Mouse (Mus musculus) MEL (cell line): ENCODE results near the gene Nabp2. TPM values are rescaled to one million over a fixed set of nuclear protein-coding genes. Genes with fewer than 3 reads are reported as not detected.

Experiments
- DNase-seq: peaks from one replicate; pipeline ENCODE4 v3.0.0; 2011; ENCODE audit warnings: low read depth, low spot score
- H3K27ac ChIP-seq: 2 replicates; pipeline ENCODE4 v1.5.1; 2012; ENCODE audit warnings: low read depth, mild to moderate bottlenecking, control low read depth, low read length, moderate library complexity; ENCODE audit not compliant: control insufficient read depth
- H3K27me3 ChIP-seq, 2 experiments: fragments of 150-350 bp in 1 of 2; sonication (generic) in 1 of 2; 2 replicates each; pipeline ENCODE4 v1.6.1; 2012; ENCODE audit warnings: low read length in 2 of 2, mild to moderate bottlenecking in 2 of 2, improper control_type of control experiment in 1 of 2, moderate library complexity in 1 of 2; ENCODE audit not compliant: insufficient read depth in 2 of 2, control insufficient read depth in 1 of 2
- H3K36me3 ChIP-seq, 2 experiments: 2 replicates each; pipeline ENCODE4 v1.6.1; 2012 to 2014; ENCODE audit warnings: low read length in 2 of 2, improper control_type of control experiment in 1 of 2, inconsistent platforms in 1 of 2, mild to moderate bottlenecking in 1 of 2; ENCODE audit not compliant: insufficient read depth in 2 of 2, control insufficient read depth in 1 of 2
- H3K4me1 ChIP-seq, 2 experiments: fragments of 150-350 bp in 1 of 2; sonication (generic) in 1 of 2; 2 replicates each; pipeline ENCODE4 v1.6.1; 2012; ENCODE audit warnings: low read length in 2 of 2, improper control_type of control experiment in 1 of 2, mild to moderate bottlenecking in 1 of 2; ENCODE audit not compliant: insufficient read depth in 2 of 2, control insufficient read depth in 1 of 2
- H3K4me3 ChIP-seq, 2 experiments: fragments of 150-350 bp in 1 of 2; sonication (generic) in 1 of 2; 2 replicates each; pipeline ENCODE4 v1.5.1; 2012; ENCODE audit warnings: low read depth in 2 of 2, low read length in 2 of 2, mild to moderate bottlenecking in 2 of 2, moderate library complexity in 2 of 2, control low read depth in 1 of 2, improper control_type of control experiment in 1 of 2; ENCODE audit not compliant: control insufficient read depth in 1 of 2, insufficient read depth in 1 of 2
- H3K79me2 ChIP-seq: 2 replicates; pipeline ENCODE4 v1.6.1; 2012; ENCODE audit warnings: mild to moderate bottlenecking, low read length, moderate library complexity; ENCODE audit not compliant: control insufficient read depth, poor library complexity, insufficient read depth
- H3K9ac ChIP-seq: 2 replicates; pipeline ENCODE4 v1.6.1; 2012; ENCODE audit warnings: low read depth, mild to moderate bottlenecking, control low read depth, low read length, moderate library complexity; ENCODE audit not compliant: control insufficient read depth, poor library complexity, severe bottlenecking
- H3K9me3 ChIP-seq: fragments of 150-350 bp; sonication (generic); replicated peaks from 2 replicates; pipeline ENCODE4 v1.6.1; 2012; ENCODE audit warnings: mild to moderate bottlenecking, low read length, improper control_type of control experiment, moderate library complexity; ENCODE audit not compliant: insufficient read depth
- BHLHE40 ChIP-seq: IDR thresholded peaks from 2 replicates; pipeline ENCODE4 v1.6.1; 2012; ENCODE audit warnings: low read depth, mild to moderate bottlenecking, inconsistent platforms, low read length, improper control_type of control experiment, borderline replicate concordance
- CHD2 ChIP-seq: IDR thresholded peaks from 2 replicates; pipeline ENCODE4 v1.6.1; 2011; ENCODE audit warnings: low read length, improper control_type of control experiment
- CTCF ChIP-seq, 3 experiments: IDR thresholded peaks in 2 of 3; conservative IDR thresholded peaks in 1 of 3; 2 replicates each; pipeline ENCODE4 v1.5.1; 2011 to 2012; ENCODE audit warnings: low read length in 3 of 3, low read depth in 2 of 3, mild to moderate bottlenecking in 2 of 3, improper control_type of control experiment in 1 of 3, inconsistent platforms in 1 of 3, mixed read lengths in 1 of 3, moderate library complexity in 1 of 3; ENCODE audit not compliant: control insufficient read depth in 1 of 3, insufficient read depth in 1 of 3, poor library complexity in 1 of 3, severe bottlenecking in 1 of 3
- ELF1 ChIP-seq: IDR thresholded peaks from 2 replicates; pipeline ENCODE4 v1.6.1; 2014; ENCODE audit warnings: low read depth, mild to moderate bottlenecking, inconsistent platforms, low read length, improper control_type of control experiment, moderate library complexity
- GABPA ChIP-seq: IDR thresholded peaks from 2 replicates; pipeline ENCODE4 v1.6.1; 2012; ENCODE audit warnings: low read depth, mild to moderate bottlenecking, inconsistent platforms, low read length, improper control_type of control experiment, moderate library complexity
- GATA1 ChIP-seq: IDR thresholded peaks from 2 replicates; pipeline ENCODE4 v1.6.1; 2011; ENCODE audit warnings: low read depth, low read length, improper control_type of control experiment
- HCFC1 ChIP-seq: IDR thresholded peaks from 2 replicates; pipeline ENCODE4 v1.6.1; 2012; ENCODE audit warnings: low read depth, mild to moderate bottlenecking, inconsistent platforms, low read length, improper control_type of control experiment, moderate library complexity
- JUND ChIP-seq: IDR thresholded peaks from 2 replicates; pipeline ENCODE4 v1.6.1; 2011; ENCODE audit warnings: low read depth, mild to moderate bottlenecking, improper control_type of control experiment, low read length
- MAFK ChIP-seq: IDR thresholded peaks from 2 replicates; pipeline ENCODE4 v1.6.1; 2011; ENCODE audit warnings: low read depth, mild to moderate bottlenecking, low read length, improper control_type of control experiment, borderline replicate concordance
- MEF2A ChIP-seq: IDR thresholded peaks from 2 replicates; pipeline ENCODE4 v1.6.1; 2014; ENCODE audit warnings: low read depth, mild to moderate bottlenecking, inconsistent platforms, low read length, improper control_type of control experiment; ENCODE audit not compliant: poor library complexity, insufficient replicate concordance, severe bottlenecking; ENCODE audit errors: extremely low read depth
- MXI1 ChIP-seq: IDR thresholded peaks from 2 replicates; pipeline ENCODE4 v1.6.1; 2011; ENCODE audit warnings: mild to moderate bottlenecking, low read depth, low read length, improper control_type of control experiment
- MYB ChIP-seq: IDR thresholded peaks from 2 replicates; pipeline ENCODE4 v1.6.1; 2011; ENCODE audit warnings: mild to moderate bottlenecking, low read depth, low read length, improper control_type of control experiment
- NRF1 ChIP-seq: IDR thresholded peaks from 2 replicates; pipeline ENCODE4 v1.6.1; 2014; ENCODE audit warnings: low read depth, mild to moderate bottlenecking, inconsistent platforms, low read length, improper control_type of control experiment, moderate library complexity; ENCODE audit not compliant: poor library complexity, insufficient read depth, severe bottlenecking
- POLR2A ChIP-seq, 2 experiments: IDR thresholded peaks; 2 replicates each; pipeline ENCODE4 v1.6.1; 2011 to 2012; ENCODE audit warnings: low read length in 2 of 2, mild to moderate bottlenecking in 2 of 2, control low read depth in 1 of 2, improper control_type of control experiment in 1 of 2, low read depth in 1 of 2, moderate library complexity in 1 of 2; ENCODE audit not compliant: control insufficient read depth in 1 of 2, insufficient read depth in 1 of 2, poor library complexity in 1 of 2
- POLR2AphosphoS5 ChIP-seq: IDR thresholded peaks from 2 replicates; pipeline ENCODE4 v1.6.1; 2012; ENCODE audit warnings: low read depth, borderline replicate concordance, mild to moderate bottlenecking, inconsistent platforms, low read length, moderate library complexity, mixed read lengths
- RAD21 ChIP-seq: IDR thresholded peaks from 2 replicates; pipeline ENCODE4 v1.6.1; 2011; ENCODE audit warnings: mild to moderate bottlenecking, low read depth, low read length, improper control_type of control experiment
- ZC3H11A ChIP-seq: IDR thresholded peaks from 2 replicates; pipeline ENCODE4 v1.6.1; 2012; ENCODE audit warnings: low read depth, mild to moderate bottlenecking, inconsistent platforms, low read length, improper control_type of control experiment
- ZKSCAN1 ChIP-seq: IDR thresholded peaks from 2 replicates; pipeline ENCODE4 v1.6.1; 2012; ENCODE audit warnings: low read depth, mild to moderate bottlenecking, inconsistent platforms, low read length, improper control_type of control experiment, moderate library complexity
- ZNF384 ChIP-seq: IDR thresholded peaks from 2 replicates; pipeline ENCODE4 v1.6.1; 2012; ENCODE audit warnings: low read depth, mild to moderate bottlenecking, inconsistent platforms, low read length, improper control_type of control experiment
- polyA plus RNA-seq, 2 experiments: library from polyadenylated mRNA; stranded (reverse) in 1 of 2; unstranded in 1 of 2; fragments of >175 nt in 1 of 2; fragments of >200 nt in 1 of 2; gene quantifications; 2 replicates each; pipeline versions ENCODE4 v1.2.1 to v1.2.4; 2012; ENCODE audit warnings: low replicate concordance in 2 of 2, low read depth in 1 of 2; ENCODE audit not compliant: insufficient read length in 2 of 2, insufficient read depth in 1 of 2, missing spikeins in 1 of 2
- total RNA-seq: library from RNA; depleted of rRNA; stranded (reverse); fragments of 300-350 nt; gene quantifications from 2 replicates; pipeline ENCODE4 v1.2.3, GENCODE M21; 2012

The Nabp2 gene
- total and polyA plus RNA-seq, 3 experiments: 33.7 to 249 (median 166) TPM

GRCm38 (mm10) chr10:128396017-128396673, 15.1 kb downstream of the Nabp2 start:
- H3K4me3 ChIP-seq: no peak overlapping the region
- H3K36me3 ChIP-seq: no peaks in the 10 kb centered on the region
- DNase-seq: no peak
- no peaks in the 10 kb centered on the region for H3K9me3 ChIP-seq
- no peaks in the 10 kb centered on the region for H3K4me1 ChIP-seq
- TF ChIP-seq CTCF (IDR thresholded peaks at IDR 0.05 in 2 of 3, conservative IDR thresholded peaks at IDR 0.05 in 1 of 3; ENCODE audit: control insufficient read depth in 1 of 3, insufficient read depth in 1 of 3, low read depth in 2 of 3, low read length in 3 of 3, poor library complexity in 1 of 3, severe bottlenecking in 1 of 3) (no peak), POLR2A (IDR thresholded peaks at IDR 0.05; ENCODE audit: control insufficient read depth in 1 of 2, insufficient read depth in 1 of 2, low read depth in 1 of 2, low read length in 2 of 2, poor library complexity in 1 of 2) (peak in 1 of 2 experiments; percentile 2; a peak in 1 of 4 replicates)
- no peak overlapping the region for H3K27ac ChIP-seq
- H3K79me2 ChIP-seq: no peaks in the 10 kb centered on the region
- H3K27me3 ChIP-seq: no peaks in the 10 kb centered on the region
- no peak overlapping the region for H3K9ac ChIP-seq

- no peak for DNase-seq
- TF ChIP-seq ZC3H11A (no peak), ELF1 (no peak)
- Histone ChIP-seq H3K36me3 (peaks cover 0 to 5% of the 10 kb centered on the region in 2 experiments; a peak in 2 of 4 replicates), H3K27me3 (no peaks in the 10 kb centered on the region), H3K4me1 (0 out of 4 replicates have a peak, but pooled peaks cover 0 to 6% of the 10 kb centered on the region in 2 experiments), H3K4me3 (no peak overlapping the region), H3K9ac (no peak overlapping the region), H3K79me2 (no peaks in the 10 kb centered on the region), H3K9me3 (no peaks in the 10 kb centered on the region), H3K27ac (no peak overlapping the region)
These were observed 19.4 kb downstream of the Nabp2 start for GRCm38 (mm10) chr10:128391850-128392249.

GRCm38 (mm10) chr10:128390366-128390765, 20.9 kb downstream of the Nabp2 start:
- Histone ChIP-seq H3K9me3 (no peaks in the 10 kb centered on the region), H3K9ac (no peak overlapping the region), H3K4me1 (0 out of 4 replicates have a peak, but pooled peaks cover 0 to 6% of the 10 kb centered on the region in 2 experiments), H3K27me3 (no peaks in the 10 kb centered on the region), H3K36me3 (peaks cover 0 to 5% of the 10 kb centered on the region in 2 experiments; a peak in 2 of 4 replicates), H3K79me2 (no peaks in the 10 kb centered on the region), H3K4me3 (no peak overlapping the region), H3K27ac (no peak overlapping the region)
- TF ChIP-seq BHLHE40 (no peak), NRF1 (no peak), CTCF (IDR thresholded peaks at IDR 0.05 in 2 of 3, conservative IDR thresholded peaks at IDR 0.05 in 1 of 3; ENCODE audit: control insufficient read depth in 1 of 3, insufficient read depth in 1 of 3, low read depth in 2 of 3, low read length in 3 of 3, poor library complexity in 1 of 3, severe bottlenecking in 1 of 3) (no peak), RAD21 (no peak), ZKSCAN1 (no peak), CHD2 (no peak), GATA1 (no peak), GABPA (no peak), ELF1 (no peak), MYB (no peak), MEF2A (no peak), JUND (no peak), HCFC1 (no peak), ZNF384 (no peak), MAFK (no peak), POLR2AphosphoS5 (no peak), MXI1 (no peak)
- no peak for DNase-seq
